Mouse (Mus musculus): ENCODE data around the gene Cep89.

Cep89 gene

GRCm38 (mm10) chr7:35386525-35386952 lies 10.3 kb upstream of the Cep89 start:
- DNase-seq = no peak

DNA sequence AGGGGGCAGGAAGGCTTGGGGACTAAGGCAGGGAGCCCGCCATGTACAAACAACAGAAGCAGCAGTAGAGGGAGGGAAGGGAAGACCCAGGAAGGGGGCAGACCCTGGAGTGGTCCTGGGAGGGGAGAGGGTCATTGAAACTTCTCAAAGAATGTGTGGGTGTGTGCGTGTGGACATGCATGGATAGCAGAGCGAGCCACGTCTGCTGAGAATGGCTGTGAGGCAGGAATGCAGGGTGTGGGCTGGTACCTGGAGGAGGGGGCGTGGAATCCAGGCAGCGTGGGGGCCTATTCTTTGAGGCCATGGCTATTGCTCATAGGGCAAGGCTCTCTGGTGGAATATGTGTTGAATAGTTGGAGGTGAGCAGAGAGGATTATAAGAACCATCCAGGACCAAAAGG lies 8.1 kb upstream of the Cep89 start:
- no peak for DNase-seq

DNA sequence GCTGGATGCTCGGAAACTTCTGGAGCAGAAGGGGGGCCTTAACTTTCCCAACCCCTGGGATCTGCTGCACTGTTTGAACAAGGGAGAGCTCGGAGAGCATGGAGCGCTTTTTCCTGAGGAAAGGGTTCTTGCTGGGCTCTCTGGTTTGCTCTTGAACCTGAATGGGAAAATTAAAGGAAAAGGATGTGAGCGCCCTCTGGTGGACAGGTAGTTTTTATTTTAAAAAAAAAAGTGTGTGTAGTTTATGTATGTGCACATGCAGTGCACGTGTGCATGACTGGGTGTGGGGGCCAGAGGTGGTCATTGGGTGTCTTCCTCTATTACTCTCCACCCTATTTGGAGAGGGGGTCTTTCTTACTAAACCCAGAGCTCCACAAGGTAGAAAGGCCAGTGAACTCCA lies 3.9 kb upstream of the Cep89 start:
- DNase-seq = peak; percentile 65 to 77

DNA sequence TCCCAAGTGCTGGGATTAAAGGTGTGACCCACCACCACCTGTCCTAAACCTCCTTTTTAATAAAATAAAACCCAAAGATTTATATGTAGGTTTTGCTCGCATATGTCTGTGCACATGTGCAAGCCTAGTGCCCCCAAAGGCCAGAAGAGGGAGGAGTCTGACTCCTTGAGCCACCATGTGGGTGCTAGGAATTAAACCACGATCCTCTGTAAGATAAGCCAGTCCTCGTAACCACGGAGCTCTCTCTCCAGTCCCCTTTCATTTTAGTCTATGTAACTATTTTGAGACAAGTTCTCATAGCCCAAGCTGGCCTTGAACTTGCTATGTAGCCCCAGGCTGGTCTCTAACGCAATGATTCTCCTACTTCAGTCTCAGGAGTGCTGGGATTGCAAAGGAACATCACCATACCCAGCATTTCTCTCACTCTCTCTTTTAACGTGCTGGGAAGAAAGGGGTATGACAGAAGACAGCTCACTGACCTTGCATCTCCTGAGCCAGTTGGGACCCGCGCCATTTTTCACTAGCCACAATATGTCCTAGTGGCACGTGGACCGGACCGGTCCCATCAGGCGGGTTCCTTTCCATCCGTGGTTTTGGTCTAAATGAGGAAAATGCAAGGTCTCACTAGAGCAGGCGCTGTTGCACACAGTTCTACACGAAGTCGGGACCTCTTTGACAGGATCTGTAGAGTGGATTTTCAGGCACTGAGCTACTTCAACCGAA lies 940 bp upstream of the Cep89 start:
- DNase-seq = peak; percentile 64 to 72

- no peak for DNase-seq
These were observed 4.3 kb downstream of the Cep89 start for GRCm38 (mm10) chr7:35401169-35401568.

DNA sequence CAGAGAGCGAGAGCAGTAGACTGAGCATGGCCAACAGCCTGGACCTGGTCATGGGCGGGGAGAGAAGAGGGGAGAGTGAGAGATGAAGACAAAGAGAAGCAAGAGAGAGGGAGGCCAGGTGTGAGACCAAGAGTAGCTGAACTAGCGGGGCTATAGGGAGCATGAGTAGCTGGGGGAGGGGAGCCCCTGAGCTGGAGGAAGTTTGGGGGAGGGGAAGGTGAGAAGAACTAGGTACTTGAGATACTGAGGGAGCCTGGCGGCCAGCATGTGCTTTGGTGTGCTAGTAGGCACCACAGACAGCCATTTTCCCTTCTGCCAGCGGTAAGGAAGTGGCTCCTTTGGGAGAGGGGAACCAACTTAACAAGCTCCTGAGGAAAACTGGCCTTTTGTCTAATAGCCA lies 18.4 kb downstream of the Cep89 start:
- DNase-seq = no peak

- DNase-seq = no peak
These were observed 19.2 kb downstream of the Cep89 start for GRCm38 (mm10) chr7:35415801-35416653.

DNA sequence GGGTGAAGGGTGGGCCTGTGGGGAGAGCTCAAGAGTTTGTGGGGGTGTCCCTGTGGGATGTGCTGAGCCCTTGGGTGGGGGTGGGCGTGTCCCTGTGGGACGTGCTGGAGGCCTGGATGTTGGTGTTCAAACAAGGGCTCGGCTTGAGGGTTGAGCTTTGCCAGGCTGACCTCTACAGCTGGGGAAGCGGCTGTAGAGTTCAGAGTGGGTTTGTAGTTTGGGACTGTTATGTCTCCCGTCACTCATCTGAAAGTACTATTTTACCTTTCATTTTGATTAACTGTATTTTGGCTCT lies 19.8 kb downstream of the Cep89 start:
- no peak for DNase-seq

DNA sequence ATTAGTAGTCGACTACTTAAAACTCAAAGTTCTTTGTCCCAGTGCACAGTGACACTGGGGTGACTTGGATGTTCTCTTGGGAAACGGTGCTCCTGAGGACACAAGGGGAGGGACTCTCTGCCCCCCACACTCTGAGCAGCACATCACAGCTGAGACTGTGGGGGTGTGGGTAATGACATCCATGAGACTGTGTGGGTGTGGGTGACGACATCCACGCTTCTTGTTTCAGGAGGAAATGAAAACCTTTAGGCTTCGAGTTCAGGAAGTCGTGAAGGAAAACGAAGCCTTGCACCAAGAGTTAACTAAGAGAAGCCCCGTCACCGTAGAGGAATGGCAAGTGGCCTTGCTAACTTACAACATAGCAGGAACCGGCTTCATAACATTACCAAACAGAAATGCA lies 26.2 kb downstream of the Cep89 start:
- DNase-seq = no peak

- DNase-seq = no peak
These were observed 31.3 kb downstream of the Cep89 start for GRCm38 (mm10) chr7:35428146-35428545.

DNA sequence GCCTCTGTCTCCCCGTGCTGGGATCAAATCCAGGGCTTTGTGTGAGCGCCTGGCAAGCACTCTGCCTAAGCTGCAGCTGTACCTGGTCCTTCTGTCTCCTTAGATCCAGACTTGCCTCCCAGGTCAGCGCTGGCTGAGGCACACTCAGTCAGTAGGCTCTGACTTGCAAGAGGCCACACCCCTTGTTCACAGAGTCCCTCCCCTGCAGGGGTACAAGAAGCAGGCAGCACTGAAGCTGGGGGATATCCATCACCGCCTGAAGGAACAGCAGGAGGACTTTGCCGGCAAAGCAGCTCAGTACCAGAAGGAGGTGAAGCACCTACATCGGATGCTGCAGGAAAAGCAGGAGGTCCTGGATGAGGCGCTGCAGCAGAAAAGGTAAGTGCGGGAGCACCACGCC lies 38.4 kb downstream of the Cep89 start:
- DNase-seq = no peak

GRCm38 (mm10) chr7:35447501-35447900 lies 50.7 kb downstream of the Cep89 start:
- DNase-seq = no peak

GRCm38 (mm10) chr7:35447996-35448846 lies 51.4 kb downstream of the Cep89 start, which contains the start of gene Slc7a9:
Slc7a9 (plus strand) TSS chr7:35448796.
- DNase-seq = no peak

DNA sequence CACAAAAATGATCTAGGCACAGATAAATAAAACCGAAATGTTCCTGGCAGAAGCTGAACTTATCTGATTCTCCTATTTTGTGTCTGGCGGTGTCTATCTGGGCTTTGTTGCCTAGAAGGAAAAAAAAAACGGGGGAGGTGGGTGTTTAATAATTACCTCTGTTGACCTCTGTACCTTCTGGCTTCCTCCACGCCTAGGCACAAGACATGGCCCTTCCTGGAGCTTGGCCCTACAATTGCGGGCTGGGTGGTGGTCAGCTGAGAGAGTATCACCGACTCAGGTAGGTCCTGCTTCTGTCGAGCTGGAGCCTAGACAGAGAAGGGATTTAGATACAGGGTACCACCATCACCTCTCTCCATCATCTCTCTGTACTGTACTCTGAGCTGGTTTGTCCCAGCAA lies 52.0 kb downstream of the Cep89 start:
- no peak for DNase-seq

DNA sequence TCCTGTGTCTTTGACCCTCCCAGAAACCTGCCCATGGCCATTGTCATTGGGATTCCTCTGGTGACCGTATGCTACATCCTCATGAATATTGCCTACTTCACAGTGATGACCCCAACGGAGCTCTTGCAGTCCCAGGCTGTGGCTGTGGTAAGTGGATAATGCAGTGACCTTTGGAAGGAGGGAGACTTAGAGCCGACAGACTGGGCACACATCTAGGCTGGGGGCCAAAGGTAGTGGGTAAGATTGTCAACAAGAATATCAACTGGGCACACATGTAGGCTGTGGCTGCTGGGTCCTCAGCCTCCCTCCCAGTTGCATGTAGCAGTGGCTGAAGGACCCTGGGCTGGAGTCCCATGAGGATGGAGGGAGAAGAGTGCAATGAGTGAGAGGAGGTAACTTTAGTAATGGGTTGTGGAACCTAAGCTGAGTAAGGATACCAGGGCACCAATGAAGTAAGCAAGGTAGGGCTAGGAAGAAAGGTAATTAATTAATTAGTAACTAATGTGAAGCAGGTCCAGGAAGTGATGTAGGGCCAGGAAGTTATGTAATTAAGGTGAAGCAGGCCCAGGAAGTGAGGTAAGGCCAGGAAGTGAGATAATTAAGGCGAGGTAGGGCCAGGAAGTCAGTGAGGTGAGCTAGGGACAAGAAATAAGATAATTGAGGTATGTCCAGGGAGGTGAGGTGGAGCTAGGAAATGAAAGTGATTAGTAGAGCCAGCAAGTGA lies 59.4 kb downstream of the Cep89 start:
- DNase-seq = no peak

DNA sequence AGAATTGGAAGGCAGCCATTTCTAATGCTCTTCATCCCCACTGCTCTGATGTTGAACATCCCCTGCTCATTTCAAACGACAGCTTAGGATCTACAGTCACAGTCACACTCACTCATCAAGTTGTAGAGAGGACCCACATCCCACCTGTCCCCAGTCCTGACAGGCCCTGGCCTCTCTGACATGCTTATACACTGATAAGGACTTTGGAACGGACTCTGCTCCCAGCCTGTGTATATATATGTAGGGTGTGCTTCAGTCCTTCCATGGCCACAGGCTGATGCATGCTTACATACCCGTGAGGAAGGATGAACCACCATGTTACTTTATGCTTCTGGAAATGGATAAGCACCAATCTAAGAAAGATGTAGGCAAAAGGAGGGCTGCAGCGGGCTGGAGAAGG lies 64.1 kb downstream of the Cep89 start:
- DNase-seq = no peak

GRCm38 (mm10) chr7:35465027-35465426 lies 68.2 kb downstream of the Cep89 start:
- DNase-seq = no peak

DNA sequence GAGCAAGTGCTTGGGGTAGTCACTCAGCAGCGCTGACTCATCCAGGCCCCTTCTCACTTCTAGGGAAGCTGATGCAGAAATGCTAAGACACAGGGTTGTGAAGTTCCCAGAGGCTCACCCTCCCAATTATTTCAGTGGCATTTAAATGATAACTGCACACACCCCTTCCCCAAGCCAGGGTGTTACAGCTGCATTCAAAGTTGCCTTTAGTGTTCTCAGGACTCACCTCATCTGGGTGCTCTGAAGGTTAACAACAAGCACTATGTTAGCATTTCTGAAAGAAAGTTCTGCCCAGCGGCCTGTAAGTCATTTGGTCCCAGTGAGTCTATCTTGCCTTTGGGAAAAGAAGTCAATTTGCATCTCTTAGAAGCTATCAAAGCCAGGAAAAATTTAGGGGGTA lies 71.0 kb downstream of the Cep89 start:
- no peak for DNase-seq

GRCm38 (mm10) chr7:35470794-35471193 lies 74.0 kb downstream of the Cep89 start:
- DNase-seq = no peak

DNA sequence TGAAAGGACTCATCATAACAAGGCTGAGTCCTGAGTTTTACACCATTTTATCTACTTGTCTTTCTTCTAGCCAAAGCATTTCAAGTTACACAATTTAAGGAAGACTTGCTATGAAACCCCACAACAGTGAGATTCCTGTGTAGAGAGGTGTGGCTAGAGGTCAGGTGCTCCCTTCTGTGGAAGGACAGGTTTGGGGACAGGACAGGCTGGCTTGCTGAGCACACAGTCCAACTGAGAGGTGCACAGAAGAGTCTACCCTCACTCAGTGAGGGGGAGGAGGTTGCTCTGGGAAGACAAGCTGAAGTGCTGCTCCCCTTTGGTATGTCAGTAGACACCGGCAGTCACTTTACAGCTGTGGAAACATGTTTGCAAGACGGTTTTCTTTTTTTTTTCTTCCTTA lies 79.6 kb downstream of the Cep89 start:
- no peak for DNase-seq

GRCm38 (mm10) chr7:35485126-35485525 lies 88.3 kb downstream of the Cep89 start:
- no peak for DNase-seq

- no peak for DNase-seq
These were observed 89.7 kb downstream of the Cep89 start for GRCm38 (mm10) chr7:35486553-35486952.
